ENCODE assay signal across 13 mouse cellular contexts in genomic region chr13:34789176-34789818, GRCm38 (mm10). TPM values are rescaled to one million over a fixed set of nuclear protein-coding genes. Genes with fewer than 3 reads are reported as not detected.
DNase-seq lines count a peak whose midpoint lies in the region; ATAC-seq and TF ChIP-seq lines count a peak whose summit lies in the region.
"Had no signal": no experiment of that assay in that cellular context is flagged by ENCODE, and none has a peak within 500 bp of the region (broad histone marks: within the 10 kb centered on the region; RNA-seq: fewer than 3 reads in every experiment).

No protein-coding gene starts in this region.

- no peaks in the 10 kb centered on the region for H3K9me3 ChIP-seq in heart, embryonic 11.5 days (replicated peaks; ENCODE audit: control insufficient read depth, low read length)
- no peaks in the 10 kb centered on the region for H3K9me3 ChIP-seq in heart, embryonic 13.5 days
- H3K9me3 ChIP-seq in lung, embryonic 16.5 days (ENCODE audit: control insufficient read depth, low read length) = no peaks in the 10 kb centered on the region
- H3K9me3 ChIP-seq in midbrain, postnatal 0 days (ENCODE audit: low read length) = no peaks in the 10 kb centered on the region
- no peaks in the 10 kb centered on the region for H3K9me3 ChIP-seq in liver, embryonic 11.5 days (ENCODE audit: control insufficient read depth, low read length)
- H3K9me3 ChIP-seq: midbrain, embryonic 10.5 days had no signal

- H3K9ac ChIP-seq in heart, embryonic 11.5 days (ENCODE audit: low read depth, low read length) = no peak overlapping the region
- no peak overlapping the region for H3K9ac ChIP-seq in heart, embryonic 13.5 days
- no peak overlapping the region for H3K9ac ChIP-seq in lung, embryonic 16.5 days (ENCODE audit: low read length)
- no peak overlapping the region for H3K9ac ChIP-seq in midbrain, postnatal 0 days (replicated peaks; ENCODE audit: low read length, poor library complexity, severe bottlenecking)
- H3K9ac ChIP-seq in liver, embryonic 11.5 days (ENCODE audit: low read depth, low read length) = no peak overlapping the region

- DNase-seq in heart, adult 18-20 months = peak; percentile 83 to 85
- peak; percentile 70 for DNase-seq in Muller cell, postnatal 12 days (ENCODE audit: inconsistent ontology term)
- DNase-seq in midbrain, postnatal 0 days (ENCODE audit: low spot score) = no peak
- no peak for DNase-seq in cerebellum, adult 8-10 months
- no peak for DNase-seq in liver, embryonic 11.5 days (ENCODE audit: low spot score)
- DNase-seq: right cerebral cortex, postnatal 14 days had no signal

- ATAC-seq in heart, embryonic 11.5 days (replicated peaks; ENCODE audit: insufficient number of reproducible peaks, low FRiP score, low TSS enrichment) = no peak
- no peak for ATAC-seq in heart, embryonic 13.5 days (ENCODE audit: extremely low read depth, insufficient number of reproducible peaks, low FRiP score, low TSS enrichment)
- ATAC-seq in lung, embryonic 16.5 days (ENCODE audit: low read depth) = peak; percentile 96
- ATAC-seq in midbrain, postnatal 0 days (ENCODE audit: low FRiP score) = no peak
- no peak for ATAC-seq in liver, embryonic 11.5 days (replicated peaks; ENCODE audit: low FRiP score)

- no peak overlapping the region for H3K4me3 ChIP-seq in heart, embryonic 11.5 days (ENCODE audit: low read depth, low read length)
- no peak overlapping the region for H3K4me3 ChIP-seq in heart, embryonic 13.5 days
- H3K4me3 ChIP-seq in lung, embryonic 16.5 days (ENCODE audit: low read length) = no peak overlapping the region
- H3K4me3 ChIP-seq in midbrain, postnatal 0 days (ENCODE audit: low read depth, low read length) = no peak overlapping the region
- H3K4me3 ChIP-seq in liver, embryonic 11.5 days (ENCODE audit: low read depth, low read length) = no peak overlapping the region
- H3K4me3 ChIP-seq: midbrain, embryonic 10.5 days had no signal

- 73% methylated on average over 3 of the region's 3 CpGs for WGBS in heart, embryonic 11.5 days (ENCODE audit: insufficient replicate concordance)
- 55% methylated on average over 3 of the region's 3 CpGs for WGBS in heart, embryonic 13.5 days
- WGBS in lung, embryonic 16.5 days = 53% methylated on average over 3 of the region's 3 CpGs
- WGBS in midbrain, postnatal 0 days = 86% methylated on average over 3 of the region's 3 CpGs
- 73% methylated on average over 3 of the region's 3 CpGs for WGBS in liver, embryonic 11.5 days

- H3K36me3 ChIP-seq in heart, embryonic 11.5 days (ENCODE audit: control insufficient read depth, insufficient read depth, low read length) = no peaks in the 10 kb centered on the region
- no peaks in the 10 kb centered on the region for H3K36me3 ChIP-seq in heart, embryonic 13.5 days
- no peaks in the 10 kb centered on the region for H3K36me3 ChIP-seq in lung, embryonic 16.5 days (ENCODE audit: control insufficient read depth, insufficient read depth, low read length)
- no peaks in the 10 kb centered on the region for H3K36me3 ChIP-seq in midbrain, postnatal 0 days (ENCODE audit: insufficient read depth, low read length)
- no peaks in the 10 kb centered on the region for H3K36me3 ChIP-seq in liver, embryonic 11.5 days (ENCODE audit: control insufficient read depth, insufficient read depth, low read length)
- H3K36me3 ChIP-seq: midbrain, embryonic 10.5 days had no signal

- H3K4me1 ChIP-seq in heart, embryonic 11.5 days (ENCODE audit: control insufficient read depth, insufficient read depth, low read length) = peaks cover 3% of the 10 kb centered on the region
- peaks cover 15% of the 10 kb centered on the region for H3K4me1 ChIP-seq in heart, embryonic 13.5 days
- peaks cover 5% of the 10 kb centered on the region for H3K4me1 ChIP-seq in lung, embryonic 16.5 days (replicated peaks; ENCODE audit: control insufficient read depth, insufficient read depth, low read length)
- H3K4me1 ChIP-seq in midbrain, postnatal 0 days (ENCODE audit: insufficient read depth, low read length) = no peaks in the 10 kb centered on the region
- no peaks in the 10 kb centered on the region for H3K4me1 ChIP-seq in liver, embryonic 11.5 days (replicated peaks; ENCODE audit: control insufficient read depth, insufficient read depth, low read length)

- no peak for TF ChIP-seq CTCF in midbrain, postnatal 0 days (IDR thresholded peaks at IDR 0.05)

- H3K4me2 ChIP-seq in heart, embryonic 11.5 days = no peak overlapping the region
- no peak overlapping the region for H3K4me2 ChIP-seq in heart, embryonic 13.5 days
- H3K4me2 ChIP-seq in lung, embryonic 16.5 days (ENCODE audit: low read depth, low read length) = no peak overlapping the region
- H3K4me2 ChIP-seq in midbrain, postnatal 0 days (ENCODE audit: low read depth, low read length, poor library complexity, severe bottlenecking) = no peak overlapping the region
- no peak overlapping the region for H3K4me2 ChIP-seq in liver, embryonic 11.5 days

- no peaks in the 10 kb centered on the region for H3K27me3 ChIP-seq in heart, embryonic 11.5 days (ENCODE audit: control insufficient read depth, insufficient read depth, low read length)
- H3K27me3 ChIP-seq in heart, embryonic 13.5 days (replicated peaks) = no peaks in the 10 kb centered on the region
- no peaks in the 10 kb centered on the region for H3K27me3 ChIP-seq in lung, embryonic 16.5 days (ENCODE audit: control insufficient read depth, insufficient read depth, low read depth, low read length)
- no peaks in the 10 kb centered on the region for H3K27me3 ChIP-seq in midbrain, postnatal 0 days (ENCODE audit: insufficient read depth, low read length)
- no peaks in the 10 kb centered on the region for H3K27me3 ChIP-seq in liver, embryonic 11.5 days (replicated peaks; ENCODE audit: control insufficient read depth, insufficient read depth, low read length)

- H3K27ac ChIP-seq in heart, embryonic 11.5 days (ENCODE audit: low read depth, low read length) = no peak overlapping the region
- H3K27ac ChIP-seq in heart, embryonic 13.5 days (replicated peaks) = peak overlapping the region; percentile 65
- H3K27ac ChIP-seq in lung, embryonic 16.5 days (ENCODE audit: low read length) = peak overlapping the region; percentile 29; the same call in 1 of the 2 replicates
- H3K27ac ChIP-seq in midbrain, postnatal 0 days (ENCODE audit: low read depth, low read length) = no peak overlapping the region
- no peak overlapping the region for H3K27ac ChIP-seq in liver, embryonic 11.5 days (ENCODE audit: low read depth, low read length)
- H3K27ac ChIP-seq: midbrain, embryonic 10.5 days had no signal

RNA-seq across cellular contexts. Expression of gene Fam50b, which starts 54.6 kb away (rescaled TPM):
- not detected for total RNA-seq in heart, adult 18-20 months (2021)
- polyA plus RNA-seq in heart, embryonic 11.5 days (2014; fragmentation: Nextera tagmentation; extraction: Ambion mirVana) = not detected in 2 replicates
- polyA plus RNA-seq in heart, embryonic 13.5 days (2015; fragmentation: Nextera tagmentation; extraction: Ambion mirVana) = not detected in 2 replicates
- polyA plus RNA-seq in lung, embryonic 16.5 days (2015; fragmentation: Nextera tagmentation; extraction: Ambion mirVana) = not detected in 2 replicates
- 0.66 TPM in 1 of 2 replicates, not detected in the other for total RNA-seq in midbrain, postnatal 0 days (2014; rRNA removed)
- polyA plus RNA-seq in midbrain, postnatal 0 days (2015; fragmentation: Nextera tagmentation; extraction: Ambion mirVana) = not detected in 2 replicates
- polyA plus RNA-seq in liver, embryonic 11.5 days (2014; fragmentation: Nextera tagmentation; extraction: Ambion mirVana) = not detected in 2 replicates
- total RNA-seq: hematopoietic stem cell, adult 5-6 weeks; left cerebral cortex, postnatal 25 days had no signal
- polyA plus RNA-seq: embryonic facial prominence, embryonic 11.5 days; midbrain, embryonic 10.5 days had no signal

Comparison
In these comparisons a context has a peak if more than half of its experiments do, and no peak if none do; other contexts are left out.
1. H3K27ac ChIP-seq: peak in heart, embryonic 13.5 days (single experiment) and lung, embryonic 16.5 days (single experiment); none in heart, embryonic 11.5 days (single experiment), midbrain, postnatal 0 days (single experiment) and liver, embryonic 11.5 days (single experiment).
2. DNase-seq: peak in heart, adult 18-20 months (2 of 2) and Muller cell, postnatal 12 days (single experiment); none in midbrain, postnatal 0 days (single experiment), cerebellum, adult 8-10 months (single experiment) and liver, embryonic 11.5 days (single experiment).